In the genomic region with DNA sequence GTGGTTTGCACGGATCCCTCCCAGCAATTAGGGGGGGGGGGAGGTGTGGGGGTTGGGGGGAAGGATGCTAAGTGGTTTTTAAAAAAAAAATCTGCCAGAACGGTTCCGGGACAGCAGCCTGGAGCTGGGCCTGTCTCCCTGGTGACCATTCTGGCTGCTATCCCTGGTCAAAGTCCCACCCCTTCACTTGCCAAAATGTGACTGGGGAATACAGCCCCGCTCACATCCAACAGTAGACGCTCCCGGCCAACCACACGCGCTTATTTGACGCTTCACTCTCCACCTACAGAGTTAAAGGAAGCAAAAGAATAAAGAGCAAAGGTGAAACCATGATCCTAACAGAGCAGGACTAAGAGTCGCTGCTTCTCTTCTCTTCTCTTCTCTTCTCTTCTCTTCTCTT, we compare ENCODE assay signal across 8 mouse cellular contexts. TPM values are rescaled to one million over a fixed set of nuclear protein-coding genes. Genes with fewer than 3 reads are reported as not detected.
DNase-seq lines count a peak whose midpoint lies in the region; ATAC-seq and TF ChIP-seq lines count a peak whose summit lies in the region.
"Had no signal": no experiment of that assay in that cellular context is flagged by ENCODE, and none has a peak within 500 bp of the region (broad histone marks: within the 10 kb centered on the region; RNA-seq: fewer than 3 reads in every experiment).

No protein-coding gene starts in this region.

- no peak for ATAC-seq in midbrain, embryonic 11.5 days (ENCODE audit: low FRiP score)
- no peak for ATAC-seq in erythroid progenitor cell, adult 5-6 weeks (replicated peaks; ENCODE audit: low FRiP score, poor library complexity, severe bottlenecking)

- peak; percentile 64 for DNase-seq in left cerebral cortex, postnatal 4 days
- DNase-seq in left cerebral cortex, adult 2 months (ENCODE audit: extremely low spot score in 1 of 2, low spot score in 2 of 2): no peak
- DNase-seq in brain, embryonic 18.5 days (ENCODE audit: low read depth, low spot score): peak; percentile 47
- peak; percentile 62 to 69 for DNase-seq in gastrocnemius, postnatal 36 days
- peak; percentile 36 to 50 for DNase-seq in layer of hippocampus, postnatal 36 days
- no peak for DNase-seq in midbrain, embryonic 11.5 days (ENCODE audit: low spot score, missing footprints)

- no peaks in the 10 kb centered on the region for H3K36me3 ChIP-seq in midbrain, embryonic 11.5 days (ENCODE audit: control insufficient read depth, insufficient read depth, low read length)

- H3K9me3 ChIP-seq in midbrain, embryonic 11.5 days (ENCODE audit: control insufficient read depth, low read length): 0 out of 2 replicates have a peak, but pooled peaks cover 6% of the 10 kb centered on the region

- H3K27me3 ChIP-seq in midbrain, embryonic 11.5 days (ENCODE audit: control insufficient read depth, insufficient read depth, low read length): no peaks in the 10 kb centered on the region

- TF ChIP-seq CTCF in left cerebral cortex, adult 2 months (IDR thresholded peaks at IDR 0.05): no peak

- H3K9ac ChIP-seq in midbrain, embryonic 11.5 days (ENCODE audit: low read length): no peak overlapping the region

- intact Hi-C loops in left cerebral cortex, postnatal 4 days (cut with DNase I): no loop called here
- intact Hi-C loops in left cerebral cortex, adult 2 months (cut with DNase I): no loop called here
- intact Hi-C loops in gastrocnemius, postnatal 36 days (cut with DNase I): loop anchor here (5.0 kb wide), 1 partner anchor 110 kb away; a partner anchor contains a TSS

- WGBS in midbrain, embryonic 11.5 days: 37% methylated on average over 10 of the region's 10 CpGs

- H3K4me1 ChIP-seq in midbrain, embryonic 11.5 days (ENCODE audit: control insufficient read depth, insufficient read depth, low read length): no peaks in the 10 kb centered on the region

- H3K4me2 ChIP-seq in midbrain, embryonic 11.5 days: no peak overlapping the region

- H3K4me3 ChIP-seq in left cerebral cortex, adult 2 months: no peak overlapping the region
- H3K4me3 ChIP-seq in midbrain, embryonic 11.5 days (ENCODE audit: low read depth, low read length): no peak overlapping the region
- H3K4me3 ChIP-seq: erythroblast, embryonic 14.5 days had no signal

- H3K27ac ChIP-seq in left cerebral cortex, adult 2 months: no peak overlapping the region
- no peak overlapping the region for H3K27ac ChIP-seq in midbrain, embryonic 11.5 days (ENCODE audit: low read depth, low read length)

RNA-seq across cellular contexts. Expression of a gene that starts 42.8 kb away (rescaled TPM):
- total RNA-seq in left cerebral cortex, postnatal 4 days (2021): 10 to 100 TPM in 1 of 2 experiments, 1 to 10 TPM in 1; 9.4 to 16.6 TPM
- total RNA-seq in left cerebral cortex, adult 2 months (2021): 10 to 100 TPM; 34.0 to 39.1 TPM
- total RNA-seq in gastrocnemius, postnatal 36 days (2021): 1 to 10 TPM; 1.4 to 2.5 TPM
- 10 to 100 TPM; 24.3 to 31.6 TPM for total RNA-seq in layer of hippocampus, postnatal 36 days (2021)
- 2.0 TPM in 1 of 2 replicates, not detected in the other for polyA plus RNA-seq in midbrain, embryonic 11.5 days (2014; fragmentation: Nextera tagmentation; extraction: Ambion mirVana)
- not detected in 2 replicates for total RNA-seq in erythroid progenitor cell, adult 5-6 weeks (2015; ENCODE audit: low replicate concordance)
- not detected in 2 replicates for total RNA-seq in erythroid progenitor cell, adult 5-6 weeks (2017; ENCODE audit: low replicate concordance)

Comparison
In these comparisons a context has a peak if more than half of its experiments do, and no peak if none do; other contexts are left out.
1. DNase-seq: peak in left cerebral cortex, postnatal 4 days (single experiment), brain, embryonic 18.5 days (single experiment), gastrocnemius, postnatal 36 days (2 of 2) and layer of hippocampus, postnatal 36 days (2 of 2); none in left cerebral cortex, adult 2 months (0 of 2) and midbrain, embryonic 11.5 days (single experiment).